Mouse (Mus musculus) 3134 (cell line): ENCODE results near the gene Olfr283.
"Not testable (repeated sequence)": the region's sequence is repeated elsewhere in the genome, so short reads cannot be mapped to it uniquely, and the experiment has no call there.

ENCODE experiments used
- DNase-seq: peaks from one replicate; pipeline ENCODE4 v3.0.0-alpha.2; 2011; ENCODE audit warnings: low spot score; ENCODE audit not compliant: insufficient read length; ENCODE audit errors: extremely low read depth

Olfr283 gene

DNA sequence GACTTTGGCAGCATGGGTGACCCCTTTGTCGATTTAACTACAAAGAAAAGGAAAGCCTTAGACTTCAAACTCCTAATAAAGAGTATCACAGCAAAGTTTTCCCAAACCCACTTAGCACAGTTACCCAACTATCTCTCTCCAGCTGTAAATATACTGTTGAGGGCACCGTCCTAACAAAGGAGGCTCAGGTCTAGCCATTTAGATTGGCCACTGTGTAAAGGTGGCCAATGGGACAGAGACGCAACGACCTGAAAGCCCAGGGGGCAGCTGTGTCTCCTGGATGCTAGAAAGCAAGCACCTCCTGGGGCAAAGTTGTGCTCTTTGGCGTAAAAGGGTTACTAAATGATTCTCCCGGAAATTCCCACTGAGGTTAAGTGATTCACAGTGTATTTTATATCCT lies at the start of gene Olfr283:
Olfr283 (minus strand) TSS at position 101 of the 400 bp plus-strand sequence.
- no peak for DNase-seq

DNA sequence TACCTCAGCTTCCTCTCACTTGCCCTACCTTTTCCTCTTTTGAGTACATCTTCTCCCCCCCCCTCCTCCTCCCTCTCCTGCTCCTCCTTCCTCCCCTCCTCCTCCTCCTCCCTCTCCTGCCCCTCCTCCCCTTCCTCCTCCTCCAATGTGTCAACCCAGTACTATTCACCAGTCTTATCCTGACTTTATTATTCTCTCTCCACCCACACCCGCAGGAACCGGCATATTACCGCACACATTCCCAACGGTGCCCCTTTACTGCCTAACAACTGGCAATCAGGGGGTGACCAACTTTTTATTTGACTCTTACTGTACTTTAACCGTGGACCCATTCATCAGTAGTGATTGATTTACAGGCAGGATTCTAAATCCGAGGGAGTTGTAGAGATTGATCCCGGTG lies 44.4 kb upstream of the Olfr283 start:
- DNase-seq, result no peak

DNA sequence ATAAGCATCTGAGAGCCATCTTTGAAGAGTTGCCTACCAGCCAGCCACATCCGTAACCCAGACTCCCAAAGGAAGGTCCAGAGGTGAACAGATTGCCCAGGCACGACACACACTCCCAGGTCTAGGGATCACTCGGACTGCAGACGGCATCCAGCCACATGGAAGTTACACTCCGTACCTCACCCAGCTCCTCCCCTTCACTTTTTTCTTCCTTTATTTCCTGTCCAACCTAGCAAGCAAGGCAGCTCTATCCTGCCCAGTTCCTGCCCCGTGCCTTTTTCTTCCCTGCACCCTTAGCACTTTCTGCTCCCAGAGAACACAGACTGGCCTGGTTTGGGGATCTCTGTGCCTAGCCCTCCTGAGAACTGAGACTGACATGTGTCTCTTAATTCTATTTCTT lies 44.0 kb upstream of the Olfr283 start:
- DNase-seq, result no peak

DNA sequence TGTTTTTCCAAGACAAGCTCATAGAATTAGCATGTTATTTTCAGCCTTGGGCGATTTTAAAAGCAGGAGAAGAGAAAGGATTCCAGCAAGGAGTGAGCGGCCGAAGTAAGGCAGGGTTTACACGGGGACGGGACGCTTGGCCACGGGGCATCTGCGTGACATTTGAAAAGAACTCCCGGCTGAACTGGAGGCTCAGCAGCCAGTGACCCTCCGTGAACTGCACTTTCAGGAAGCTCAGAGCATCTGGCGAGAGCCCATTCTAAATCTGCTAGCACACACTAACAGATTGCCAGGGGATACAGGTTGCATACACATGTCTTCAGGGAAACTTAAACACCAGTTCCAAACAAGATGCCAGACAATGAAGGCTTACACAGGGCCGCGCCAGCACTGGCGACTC lies 43.6 kb upstream of the Olfr283 start:
- DNase-seq, result no peak

DNA sequence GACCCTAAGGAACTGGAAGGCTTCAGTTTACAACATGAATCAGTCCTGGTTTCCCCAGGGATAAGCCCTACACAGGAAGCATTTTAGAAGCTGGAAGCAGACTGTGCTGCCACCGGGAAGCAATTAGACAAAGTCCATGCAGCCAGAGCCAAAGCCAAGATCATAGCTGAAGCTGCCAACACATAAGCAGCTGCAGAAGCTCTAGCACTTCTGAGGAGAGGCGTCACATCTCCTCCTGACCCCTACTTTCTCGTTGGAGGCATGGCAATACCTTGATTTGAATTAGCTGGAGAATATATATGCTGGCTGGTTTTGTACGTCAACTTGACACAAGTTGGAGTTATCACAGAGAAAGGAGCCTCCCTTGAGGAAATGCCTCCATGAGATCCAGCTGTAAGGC lies 40.2 kb upstream of the Olfr283 start:
- no peak for DNase-seq

DNA sequence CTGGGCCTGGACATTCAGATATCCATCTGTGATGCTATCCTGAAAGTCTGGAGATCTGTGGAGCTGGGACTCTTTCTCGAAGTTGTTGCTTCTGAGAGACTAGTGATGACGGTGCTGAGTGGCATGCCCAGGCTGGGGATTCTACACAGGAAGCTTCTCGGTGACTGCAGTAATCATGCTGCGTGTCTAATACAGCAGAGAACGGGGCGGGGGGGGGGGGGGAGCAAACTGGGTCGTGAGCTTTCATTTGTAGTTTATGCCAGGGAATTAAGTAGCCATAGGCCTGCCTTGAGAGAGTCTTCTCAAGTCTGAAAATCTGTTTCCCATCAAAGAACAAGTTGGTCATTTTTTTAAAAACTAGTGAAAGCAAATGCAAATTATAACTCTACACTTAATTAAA lies 37.4 kb upstream of the Olfr283 start:
- no peak for DNase-seq

DNA sequence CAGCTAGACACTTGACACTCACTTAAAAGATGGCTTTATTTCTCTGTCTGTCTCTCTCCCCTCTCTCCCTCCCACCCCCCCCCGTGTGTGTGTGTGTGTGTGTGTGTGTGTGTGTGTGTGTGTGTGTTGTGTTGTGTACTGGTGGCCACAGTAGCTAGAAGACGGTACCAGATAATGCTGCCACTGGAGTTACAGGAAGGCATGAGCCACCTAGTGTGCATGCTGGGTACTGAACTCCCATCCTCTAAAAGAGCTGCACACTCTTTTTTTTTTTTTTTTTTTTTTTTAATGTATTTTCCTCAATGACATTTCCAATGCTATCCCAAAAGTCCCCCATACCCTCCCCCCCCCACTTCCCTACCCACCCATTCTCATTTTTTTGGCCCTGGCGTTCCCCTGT lies 36.5 kb upstream of the Olfr283 start:
- not testable (repeated sequence) for DNase-seq

DNA sequence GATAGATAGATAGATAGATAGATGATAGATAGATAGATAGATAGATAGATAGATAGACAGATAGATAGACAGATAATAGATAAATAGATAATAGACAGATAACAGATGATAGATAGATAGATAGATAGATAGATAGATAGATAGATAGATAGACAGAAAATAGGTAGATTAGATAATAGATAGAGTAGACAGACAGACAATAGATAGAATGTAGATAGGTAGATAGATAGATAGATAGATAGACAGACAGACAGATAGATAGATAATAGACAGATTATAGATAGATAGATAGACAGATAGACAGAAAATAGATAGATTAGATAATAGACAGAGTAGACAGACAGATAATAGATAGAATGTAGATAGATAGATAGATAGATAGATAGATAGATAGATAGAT lies 36.1 kb upstream of the Olfr283 start:
- not testable (repeated sequence) for DNase-seq

DNA sequence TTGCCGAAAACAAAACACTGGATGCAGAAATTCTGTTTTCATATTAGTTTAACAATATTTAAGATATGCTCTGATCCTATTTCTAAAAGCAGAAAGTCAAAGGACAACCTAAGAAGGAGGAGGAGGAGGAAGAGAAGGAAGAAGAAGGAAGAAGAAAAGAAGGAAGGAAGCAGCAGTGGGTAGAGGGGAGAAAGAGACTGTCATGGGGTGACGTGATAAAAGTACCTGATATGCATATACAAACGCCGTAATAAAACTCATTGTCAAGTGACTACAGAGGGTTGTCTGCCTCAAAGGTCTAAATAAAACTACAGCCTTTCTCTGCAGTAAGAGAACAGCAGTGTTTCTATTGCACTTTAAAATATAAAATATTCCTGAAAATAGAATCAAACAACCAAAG lies 35.2 kb upstream of the Olfr283 start:
- DNase-seq, result no peak

DNA sequence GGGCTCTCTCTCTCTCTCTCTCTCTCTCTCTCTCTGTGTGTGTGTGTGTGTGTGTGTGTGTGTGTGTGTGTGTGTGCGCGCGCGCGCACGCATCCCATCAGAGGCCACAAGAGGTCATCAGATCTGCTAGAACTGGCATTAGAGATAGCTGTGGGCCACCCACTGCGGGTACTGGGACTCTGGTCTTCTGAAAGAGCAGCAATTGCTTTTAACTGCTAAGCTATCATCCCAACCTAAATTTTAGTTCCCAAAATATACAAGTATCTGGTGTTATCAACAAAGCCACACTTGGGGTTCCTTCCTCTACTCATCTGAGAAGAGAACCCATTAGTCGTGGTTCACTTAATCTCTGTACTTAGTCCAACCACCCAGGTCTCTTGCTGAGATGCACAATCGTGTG lies 29.5 kb upstream of the Olfr283 start:
- DNase-seq, result no peak

DNA sequence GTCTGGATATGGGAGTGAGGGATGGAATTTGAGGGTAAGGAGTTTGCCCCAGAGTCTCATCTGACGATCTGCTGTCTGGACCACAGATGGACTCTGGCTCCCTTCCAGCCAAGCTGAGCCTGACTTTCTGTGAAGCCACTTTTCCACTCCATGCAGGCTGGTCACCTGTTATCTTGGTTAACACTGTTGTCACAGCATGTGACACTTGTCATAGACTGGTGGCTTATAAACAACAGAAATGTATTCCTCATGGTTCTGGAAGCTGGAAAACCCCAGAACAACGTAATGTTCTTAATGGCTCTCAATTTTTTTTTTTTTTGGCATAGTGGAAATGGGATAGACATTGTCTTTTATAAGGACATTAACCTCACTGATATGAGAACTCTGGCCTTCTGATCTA lies 28.9 kb upstream of the Olfr283 start:
- DNase-seq, result no peak

DNA sequence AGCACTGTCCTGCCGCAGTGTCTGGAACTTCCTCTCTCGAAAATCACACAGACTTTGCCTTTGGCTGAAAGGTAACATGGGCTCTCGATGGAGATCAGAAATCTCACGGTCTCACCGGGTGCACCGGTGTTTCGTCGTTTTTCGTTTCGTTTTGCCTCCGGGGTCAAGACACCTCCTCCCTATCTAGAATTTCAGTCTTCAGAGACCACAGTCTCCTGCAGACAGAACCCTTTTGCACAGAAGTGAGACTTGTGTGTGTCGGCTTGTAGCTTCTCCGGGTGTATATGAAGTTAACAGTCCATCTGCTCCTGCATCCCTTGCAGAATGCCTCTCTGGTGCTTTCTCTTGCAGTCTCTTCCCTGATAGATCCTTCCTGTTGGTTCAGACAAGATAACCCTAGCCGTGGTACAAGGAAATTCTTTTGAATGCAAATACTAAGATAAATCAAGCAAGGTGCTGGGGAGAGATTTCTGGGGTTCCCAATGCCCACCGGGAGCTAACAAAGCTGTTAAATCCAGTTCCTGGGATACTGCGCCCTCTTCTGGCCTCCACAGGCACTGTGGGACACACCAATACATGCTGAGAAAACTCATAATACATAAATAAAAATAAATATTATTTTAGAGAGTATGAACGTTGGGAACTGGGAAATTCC lies 27.8 kb upstream of the Olfr283 start:
- no peak for DNase-seq

DNA sequence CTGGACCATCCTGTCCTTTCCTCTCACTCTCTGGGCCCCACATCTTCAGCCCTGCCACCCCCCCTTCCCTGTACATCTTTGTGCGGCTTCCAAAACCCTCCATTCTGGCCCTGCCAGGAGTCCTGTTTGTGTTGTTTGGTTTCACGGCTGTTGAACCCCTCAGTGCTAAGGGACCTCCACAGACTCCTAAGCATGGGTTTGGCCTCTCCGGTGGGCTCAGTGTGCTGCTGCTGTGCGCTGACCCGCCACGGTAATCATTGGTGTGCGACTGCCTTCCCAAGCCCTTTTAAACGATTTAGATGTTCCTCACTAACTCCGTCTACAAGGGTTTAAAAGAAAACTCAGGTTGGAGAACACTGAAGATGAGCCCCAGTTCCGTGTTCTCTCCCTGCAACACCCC lies 21.6 kb upstream of the Olfr283 start:
- DNase-seq, result no peak

DNA sequence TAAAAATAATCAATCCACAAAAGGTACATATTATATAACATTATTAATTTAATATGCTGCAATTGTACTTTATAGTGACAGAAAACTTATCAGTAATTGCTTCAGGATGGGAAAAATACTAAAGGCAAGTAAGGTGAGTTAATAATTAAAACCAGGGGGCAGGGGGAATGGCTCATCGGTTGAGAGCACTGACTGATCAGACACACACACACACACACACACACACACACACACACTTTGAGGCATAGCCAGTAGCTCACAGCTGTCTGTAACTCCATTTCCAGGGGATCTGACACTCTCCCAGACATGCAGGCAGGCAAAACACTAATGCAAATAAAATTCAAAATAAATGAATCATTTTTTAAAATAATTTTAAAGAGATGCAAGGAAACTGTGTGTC lies 16.4 kb upstream of the Olfr283 start:
- no peak for DNase-seq

DNA sequence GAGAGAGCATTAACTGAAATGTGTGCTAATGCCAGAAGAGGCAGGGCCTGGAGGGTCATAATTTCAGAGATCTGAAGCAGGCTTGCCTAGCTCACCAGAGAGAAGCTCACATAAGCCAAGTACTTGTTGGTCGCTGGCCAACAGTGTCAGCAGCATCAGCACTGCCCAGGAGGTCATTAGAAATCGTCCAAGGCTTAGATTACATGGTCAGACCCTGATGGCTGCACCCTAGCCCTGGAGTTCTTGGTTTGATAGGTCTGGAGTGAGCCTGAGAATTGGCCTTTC lies 11.1 kb upstream of the Olfr283 start:
- DNase-seq, result no peak

DNA sequence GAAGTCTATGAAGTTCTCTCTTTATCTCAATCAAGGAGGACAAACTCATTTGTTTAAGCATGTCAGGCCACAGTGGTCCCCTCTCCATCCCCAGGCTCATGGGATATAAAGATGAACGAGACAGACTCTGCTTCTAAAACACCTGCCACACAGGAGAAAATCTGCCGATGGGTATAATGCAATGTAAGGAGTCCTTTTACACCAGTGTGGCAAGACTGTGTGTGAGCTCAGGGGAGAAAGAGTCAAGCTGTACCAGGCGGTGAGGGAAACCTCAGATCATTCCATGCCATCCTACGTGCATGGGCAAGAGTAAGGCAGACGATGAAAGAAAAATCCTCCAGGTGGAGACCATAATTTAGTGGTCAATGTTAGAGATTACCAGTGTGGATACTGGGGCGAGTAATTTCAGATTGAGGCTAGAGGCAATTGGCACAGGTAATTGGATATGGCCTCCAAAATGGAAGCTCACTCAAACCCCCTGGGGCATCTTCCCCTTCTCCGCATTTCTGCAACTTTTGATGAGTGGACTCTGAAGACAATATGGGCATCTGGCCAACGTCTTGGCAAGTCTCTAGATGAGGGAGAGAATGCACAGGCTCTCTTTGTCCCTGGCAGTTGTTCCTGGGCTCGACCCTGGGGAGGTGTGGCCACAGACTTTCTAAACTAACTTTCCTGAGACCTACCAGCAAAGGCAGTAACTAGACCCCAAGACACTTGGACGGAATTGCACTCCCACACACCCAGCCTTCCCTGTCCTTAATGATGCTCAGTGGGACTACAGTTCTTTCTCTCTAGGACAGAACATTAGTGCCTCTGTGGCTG lies 10.5 kb upstream of the Olfr283 start:
- DNase-seq, result no peak

DNA sequence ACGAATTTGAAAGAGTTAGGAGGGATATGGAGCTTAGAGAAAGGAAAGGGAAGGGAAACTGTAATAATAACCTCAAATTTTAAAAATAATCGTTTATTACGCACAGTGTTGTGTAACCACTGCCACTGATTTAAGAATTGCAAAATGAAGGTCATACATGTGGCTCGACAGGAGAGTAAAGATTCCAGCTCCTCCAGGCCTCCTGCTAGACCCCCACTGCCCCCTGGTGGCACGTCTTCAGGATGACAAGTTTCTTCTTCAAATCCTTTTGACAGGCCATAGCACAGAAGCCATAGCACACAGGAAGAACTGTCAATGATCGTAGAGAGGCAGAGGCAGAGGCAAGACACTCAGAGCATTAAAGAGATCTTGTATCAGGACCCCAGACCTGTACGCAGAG lies 9.1 kb upstream of the Olfr283 start:
- DNase-seq, result peak; percentile 42

DNA sequence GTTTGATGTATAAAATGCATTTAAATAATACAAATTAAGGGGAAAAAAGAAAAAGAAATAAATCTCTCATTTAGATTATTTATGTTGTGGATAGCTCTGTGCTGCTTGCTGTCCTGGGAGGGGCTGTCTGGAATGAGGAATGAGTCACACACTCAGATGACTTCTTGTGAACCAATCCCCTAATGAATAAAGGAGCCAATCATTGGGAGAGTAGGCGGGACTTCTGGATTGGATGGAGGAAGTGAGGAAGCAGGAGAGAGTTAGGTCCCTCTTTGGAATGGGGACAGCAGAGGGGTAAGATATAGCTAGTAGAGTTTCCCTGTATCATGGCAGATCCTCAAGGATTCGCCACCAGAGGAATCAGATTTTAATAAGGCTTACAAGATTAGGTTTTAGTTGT lies 6.9 kb upstream of the Olfr283 start:
- DNase-seq, result peak; percentile 16

DNA sequence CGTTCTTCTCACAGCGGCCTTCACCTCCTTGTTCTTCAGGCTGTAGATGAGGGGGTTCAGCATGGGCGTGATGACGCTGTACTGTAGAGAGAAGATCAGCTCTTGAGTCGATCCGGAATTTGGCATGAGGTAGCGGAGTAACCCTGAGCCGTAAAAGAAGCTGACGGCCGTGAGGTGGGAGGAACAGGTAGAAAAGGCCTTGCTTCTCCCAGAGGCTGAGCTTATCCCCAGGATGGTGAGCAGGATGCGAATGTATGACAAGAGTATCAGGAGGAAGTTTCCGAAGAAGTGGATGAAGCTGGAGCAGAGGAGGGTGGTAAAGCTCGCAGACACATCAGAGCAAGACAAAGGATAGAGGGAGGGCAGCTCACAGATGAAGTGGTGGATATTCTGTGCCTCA lies 2.5 kb downstream of the Olfr283 start:
- DNase-seq, result no peak

DNA sequence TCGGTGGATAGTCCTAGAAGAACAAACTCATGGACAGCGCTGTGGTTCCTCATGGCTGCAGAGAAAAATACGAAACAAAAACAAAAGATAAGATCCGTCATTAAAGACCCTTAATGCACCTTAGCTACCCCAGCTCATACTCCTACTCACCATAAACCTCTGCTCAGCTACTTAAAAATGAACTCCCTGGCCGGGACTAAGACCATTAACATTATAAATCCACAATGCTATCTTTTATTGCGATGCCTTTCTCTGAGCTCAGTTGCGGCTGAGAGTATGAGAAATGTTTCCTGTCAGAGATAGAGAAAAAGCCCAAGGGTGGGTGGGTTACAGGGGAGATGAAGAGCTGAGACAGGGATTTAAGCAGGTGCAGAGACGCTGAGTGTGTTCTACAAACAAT lies 39.9 kb downstream of the Olfr283 start, which contains the start of gene Olfr284:
Olfr284 (minus strand) TSS at position 101 of the 400 bp plus-strand sequence.
- no peak for DNase-seq
